Mouse (Mus musculus): ENCODE results near the gene Plcb4.
"Not testable (repeated sequence)": the region's sequence is repeated elsewhere in the genome, so short reads cannot be mapped to it uniquely, and the experiment has no call there.

The Plcb4 gene

DNA sequence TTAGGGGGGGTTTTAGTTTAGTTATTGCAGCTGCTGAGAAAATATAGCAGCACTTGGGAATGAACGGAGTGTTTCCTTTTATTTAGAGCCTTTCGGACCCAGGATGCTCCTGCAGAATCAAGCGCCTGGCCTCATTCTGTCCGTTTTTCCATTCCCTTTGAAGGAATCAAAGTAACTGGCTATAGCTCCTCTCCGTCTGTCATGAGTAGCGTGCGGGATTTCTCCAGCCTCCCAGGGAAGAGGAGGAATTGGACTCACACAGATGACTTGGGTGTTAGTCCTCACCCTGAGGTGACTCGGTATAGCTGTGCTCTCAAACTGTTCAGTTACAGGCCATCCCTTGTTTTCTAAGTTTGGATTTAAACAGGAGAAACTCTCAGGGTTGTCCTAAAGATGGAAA lies 14.8 kb downstream of the Plcb4 start:
- in situ Hi-C loops (cut with MboI, MseI): no loop called here

GRCm38 (mm10) chr2:135675284-135675683 lies 16.5 kb downstream of the Plcb4 start:
- in situ Hi-C loops (cut with MboI, MseI): no loop called here

GRCm38 (mm10) chr2:135676978-135677501 lies 18.2 kb downstream of the Plcb4 start:
- in situ Hi-C loops (cut with MboI, MseI): no loop called here

- in situ Hi-C loops (cut with MboI, MseI): no loop called here
Measured at GRCm38 (mm10) chr2:135677601-135678000, 18.8 kb downstream of the Plcb4 start.

GRCm38 (mm10) chr2:135680001-135680400 lies 21.2 kb downstream of the Plcb4 start:
- in situ Hi-C loops (cut with MboI, MseI): no loop called here

- in situ Hi-C loops (cut with MboI, MseI): no loop called here
Measured at GRCm38 (mm10) chr2:135680406-135681134, 21.8 kb downstream of the Plcb4 start.

- in situ Hi-C loops (cut with MboI, MseI): no loop called here
Measured at GRCm38 (mm10) chr2:135683684-135684440, 25.1 kb downstream of the Plcb4 start.

GRCm38 (mm10) chr2:135686692-135687091 lies 27.9 kb downstream of the Plcb4 start:
- in situ Hi-C loops (cut with MboI, MseI): no loop called here

- in situ Hi-C loops (cut with MboI, MseI): no loop called here
Measured at GRCm38 (mm10) chr2:135687585-135687984, 28.8 kb downstream of the Plcb4 start.

- in situ Hi-C loops (cut with MboI, MseI): no loop called here
Measured at GRCm38 (mm10) chr2:135692568-135693488, 34.0 kb downstream of the Plcb4 start.

DNA sequence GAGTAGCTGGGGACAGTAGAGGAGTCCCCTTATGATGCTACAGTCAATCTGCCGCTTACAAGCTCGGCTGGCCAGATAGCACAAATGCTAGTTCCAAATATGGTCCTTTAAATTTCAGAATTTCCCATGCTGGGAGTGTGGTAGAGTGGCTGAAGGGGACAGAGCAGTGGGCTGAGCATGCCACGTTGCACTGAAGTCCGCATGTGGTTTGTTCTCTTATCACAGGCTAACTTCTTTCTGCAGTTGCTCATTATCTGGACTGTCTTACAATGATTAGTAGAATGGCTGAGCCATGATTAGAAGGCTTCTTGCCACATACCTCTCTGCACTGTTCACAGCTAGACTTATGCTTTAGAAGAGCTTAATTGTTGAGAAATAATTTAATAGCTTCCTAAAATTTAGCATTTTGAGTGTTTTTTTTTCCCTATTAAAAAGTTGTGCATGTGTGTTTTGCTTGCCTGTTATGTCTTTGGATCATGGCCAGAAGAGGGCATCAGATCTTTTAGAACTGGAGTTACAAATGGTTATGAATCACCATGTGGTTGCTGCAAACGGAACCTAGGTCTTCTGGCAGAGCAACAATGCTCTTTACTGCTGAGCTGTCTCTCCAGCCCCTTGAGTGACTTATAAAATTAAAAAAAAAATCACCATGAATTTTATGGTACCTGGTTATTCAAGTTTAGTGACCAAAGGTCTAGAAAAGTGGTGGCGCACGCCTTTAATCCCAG lies 42.0 kb downstream of the Plcb4 start:
- in situ Hi-C loops (cut with MboI, MseI): no loop called here

GRCm38 (mm10) chr2:135704673-135705072 lies 45.9 kb downstream of the Plcb4 start:
- in situ Hi-C loops (cut with MboI, MseI): no loop called here

DNA sequence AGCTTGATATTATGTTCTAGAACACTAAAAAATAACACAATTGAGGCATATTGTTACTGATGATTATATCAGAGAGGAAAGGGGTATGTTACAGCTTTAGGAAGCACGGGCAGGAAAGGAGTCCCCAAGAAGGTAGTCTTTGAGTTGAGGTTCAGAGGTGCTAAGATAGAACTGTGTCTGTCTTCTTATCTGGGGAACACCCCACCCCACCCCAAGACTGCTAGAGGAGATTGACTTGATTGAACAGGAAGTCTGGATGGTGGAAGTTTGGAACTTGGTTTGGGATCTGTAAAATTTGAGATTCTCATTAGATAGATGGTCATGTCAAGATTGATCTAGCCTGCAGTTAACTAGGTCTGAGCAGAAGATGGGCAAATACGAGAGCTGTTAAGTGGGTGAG lies 48.5 kb downstream of the Plcb4 start:
- in situ Hi-C loops (cut with MboI, MseI): no loop called here

- in situ Hi-C loops (cut with MboI, MseI): no loop called here
Measured at GRCm38 (mm10) chr2:135708386-135708785, 49.6 kb downstream of the Plcb4 start.

- in situ Hi-C loops (cut with MboI, MseI): no loop called here
Measured at GRCm38 (mm10) chr2:135708796-135709195, 50.0 kb downstream of the Plcb4 start.

DNA sequence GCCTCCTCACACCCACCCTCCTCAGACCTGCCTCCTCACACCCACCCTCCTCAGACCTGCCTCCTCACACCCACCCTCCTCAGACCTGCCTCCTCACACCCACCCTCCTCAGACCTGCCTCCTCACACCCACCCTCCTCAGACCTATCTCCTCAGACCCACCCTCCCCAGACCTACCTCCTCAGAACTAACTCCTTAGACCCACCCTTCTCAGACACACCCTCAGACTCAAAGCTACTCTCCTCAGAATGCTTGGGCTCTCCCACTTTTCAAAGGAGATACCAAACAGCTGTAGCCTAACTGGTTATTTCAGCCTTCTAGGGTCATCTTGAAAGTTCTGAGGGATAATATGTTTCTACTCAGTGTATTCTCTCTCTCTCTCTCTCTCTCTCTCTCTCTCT lies 50.9 kb downstream of the Plcb4 start:
- in situ Hi-C loops (cut with MboI, MseI): not testable (repeated sequence)

DNA sequence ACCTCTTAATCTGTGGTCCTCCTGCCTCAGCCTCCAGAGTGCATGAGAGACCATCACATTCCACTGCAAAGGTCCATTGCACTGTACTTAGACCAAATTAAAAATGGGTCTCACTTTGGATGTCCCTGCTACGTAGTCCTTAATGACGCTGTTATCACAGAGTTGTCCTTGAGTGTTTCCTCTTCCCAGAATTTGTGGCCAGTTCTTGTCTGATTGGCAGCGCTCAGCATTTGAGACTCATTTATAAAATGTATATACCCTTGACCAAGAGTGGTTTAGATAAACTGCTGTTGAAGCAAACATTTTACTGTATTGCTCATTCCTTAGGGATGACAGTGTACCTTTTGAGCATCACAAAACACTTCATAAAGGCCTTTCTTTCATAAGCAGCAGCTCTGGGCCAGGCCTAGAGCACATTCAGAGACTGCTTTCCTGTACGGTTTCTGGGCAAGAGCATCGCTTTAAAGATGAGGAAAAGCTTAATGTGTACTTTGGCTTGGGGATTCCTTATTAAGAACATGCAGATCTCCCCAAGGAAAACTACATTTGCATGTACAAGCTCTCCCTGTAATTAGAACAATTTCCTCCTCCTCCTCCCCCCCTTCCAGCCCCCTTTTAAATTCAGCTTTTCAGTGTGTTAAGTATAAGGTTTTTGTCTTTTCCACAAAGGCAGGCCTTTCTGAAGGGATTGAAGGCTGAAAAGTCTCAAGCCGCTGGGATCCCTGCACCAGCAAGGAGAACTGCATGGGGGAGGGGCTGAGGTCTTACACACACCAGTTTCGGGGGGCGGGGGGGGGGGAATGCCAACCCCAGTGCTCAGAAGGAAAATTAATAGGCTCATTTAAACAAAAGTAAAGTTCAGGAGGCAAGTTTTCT lies 52.5 kb downstream of the Plcb4 start:
- in situ Hi-C loops (cut with MboI, MseI): no loop called here

GRCm38 (mm10) chr2:135711925-135712288 lies 53.1 kb downstream of the Plcb4 start:
- in situ Hi-C loops (cut with MboI, MseI): no loop called here

GRCm38 (mm10) chr2:135712331-135712730 lies 53.5 kb downstream of the Plcb4 start:
- in situ Hi-C loops (cut with MboI, MseI): no loop called here

DNA sequence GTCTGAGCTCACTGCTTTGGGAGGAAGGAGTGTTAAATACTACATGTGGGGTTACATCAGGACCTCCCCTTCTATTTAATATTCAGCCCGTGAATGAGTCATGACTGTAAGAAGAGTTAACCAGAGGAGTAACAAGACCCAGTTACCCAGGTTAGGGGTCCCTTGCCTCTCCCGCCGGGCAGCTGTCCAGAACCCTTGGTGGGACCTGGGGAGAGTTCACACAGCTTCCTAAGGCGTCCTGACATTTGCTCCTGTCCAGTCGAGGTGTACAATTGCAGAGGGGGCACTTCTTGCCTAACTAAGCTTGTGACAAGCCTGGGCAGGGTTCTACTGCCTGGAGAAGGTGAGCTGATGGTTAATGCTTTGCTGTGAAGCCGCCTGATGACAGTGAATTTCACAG lies 54.1 kb downstream of the Plcb4 start:
- in situ Hi-C loops (cut with MboI, MseI): no loop called here
